Mouse (Mus musculus) ES-E14 (cell line): ENCODE results near the gene Pccb. TPM values are rescaled to one million over a fixed set of nuclear protein-coding genes. Genes with fewer than 3 reads are reported as not detected.

ENCODE experiments used
- DNase-seq: peaks from one replicate; pipeline ENCODE4 v3.0.0-alpha.2; 2013; ENCODE audit warnings: low read depth, low spot score
- H3K27ac ChIP-seq: 2 replicates; pipeline ENCODE4 v1.5.1; 2012; ENCODE audit warnings: low read depth, mild to moderate bottlenecking, low read length, moderate library complexity, mixed read lengths; ENCODE audit not compliant: poor library complexity, insufficient read depth, severe bottlenecking
- H3K36me3 ChIP-seq: 2 replicates; pipeline ENCODE4 v1.6.1; 2012; ENCODE audit warnings: mild to moderate bottlenecking, low read length, moderate library complexity, mixed read lengths; ENCODE audit not compliant: control insufficient read depth, poor library complexity, insufficient read depth, severe bottlenecking
- H3K4me1 ChIP-seq, 2 experiments: fragments of 150-350 bp in 1 of 2; sonication (generic) in 1 of 2; 2 replicates each; pipeline ENCODE4 v1.6.1; 2012; ENCODE audit warnings: low read length in 2 of 2, mild to moderate bottlenecking in 1 of 2, mixed read lengths in 1 of 2; ENCODE audit not compliant: control insufficient read depth in 2 of 2, insufficient read depth in 2 of 2, poor library complexity in 1 of 2
- H3K4me3 ChIP-seq, 2 experiments: fragments of 150-350 bp in 1 of 2; sonication (generic) in 1 of 2; 2 replicates each; pipeline ENCODE4 v1.5.1; 2012; ENCODE audit warnings: low read length in 2 of 2, low read depth in 1 of 2, mild to moderate bottlenecking in 1 of 2, mixed read lengths in 1 of 2; ENCODE audit not compliant: insufficient read depth in 1 of 2, poor library complexity in 1 of 2, severe bottlenecking in 1 of 2
- H3K9ac ChIP-seq: 2 replicates; pipeline ENCODE4 v1.6.1; 2012; ENCODE audit warnings: low read depth, mild to moderate bottlenecking, low read length, mixed read lengths; ENCODE audit not compliant: poor library complexity, insufficient read depth, severe bottlenecking
- H3K9me3 ChIP-seq: fragments of 150-350 bp; sonication (generic); 2 replicates; pipeline ENCODE4 v1.6.1; 2012; ENCODE audit warnings: low read depth, mild to moderate bottlenecking, low read length; ENCODE audit not compliant: control insufficient read depth, insufficient read depth
- CHD2 ChIP-seq: IDR thresholded peaks from 2 replicates; pipeline ENCODE4 v1.6.1; 2014; ENCODE audit warnings: mild to moderate bottlenecking, low read depth, low read length, inconsistent platforms
- HCFC1 ChIP-seq: IDR thresholded peaks from 2 replicates; pipeline ENCODE4 v1.6.1; 2012; ENCODE audit warnings: low read length, inconsistent platforms, borderline replicate concordance; ENCODE audit not compliant: insufficient read depth
- MAFK ChIP-seq: IDR thresholded peaks from 2 replicates; pipeline ENCODE4 v1.6.1; 2014; ENCODE audit warnings: mild to moderate bottlenecking, low read depth, low read length, inconsistent platforms; ENCODE audit not compliant: insufficient read depth
- ZC3H11A ChIP-seq: IDR thresholded peaks from 2 replicates; pipeline ENCODE4 v1.6.1; 2012; ENCODE audit warnings: low read depth, mild to moderate bottlenecking, inconsistent platforms, low read length, borderline replicate concordance
- ZNF384 ChIP-seq: IDR thresholded peaks from 2 replicates; pipeline ENCODE4 v1.6.1; 2012; ENCODE audit warnings: low read depth, low read length, inconsistent platforms
- in situ Hi-C, 2 experiments: fragments of 600-800 bp; cut with MboI; formaldehyde crosslinking; loops; one replicate each; pipeline ENCODE4 v1.15.1; 2025; ENCODE audit warnings: low sequenced_read_pairs in 2 of 2, inconsistent platforms in 1 of 2; ENCODE audit not compliant: unreplicated experiment in 2 of 2
- total RNA-seq: library from RNA; depleted of rRNA; stranded (reverse); fragments of 300-350 nt; gene quantifications from 2 replicates; pipeline ENCODE4 v1.2.3, GENCODE M21; 2012

The Pccb gene
- total RNA-seq, 1 experiment: 24.8 TPM

GRCm38 (mm10) chr9:101033761-101034447 lies 794 bp downstream of the Pccb start:
- TF ChIP-seq MAFK (no peak), ZC3H11A (no peak), HCFC1 (no peak), CHD2 (no peak), ZNF384 (peak; percentile 87)
- peak overlapping the region; percentile 34 to 76 for H3K4me3 ChIP-seq

GRCm38 (mm10) chr9:101018768-101019167 lies 15.9 kb downstream of the Pccb start:
- no peak for TF ChIP-seq ZNF384
- TF ChIP-seq MAFK: no peak
- no peak for TF ChIP-seq CHD2
- no peak for TF ChIP-seq ZC3H11A
- no peak for TF ChIP-seq HCFC1
- Histone ChIP-seq H3K9me3 (no peaks in the 10 kb centered on the region), H3K4me1 (peaks cover 0 to 3% of the 10 kb centered on the region in 2 experiments; a peak in 2 of 4 replicates), H3K4me3 (no peak overlapping the region), H3K36me3 (no peaks in the 10 kb centered on the region), H3K9ac (no peak overlapping the region), H3K27ac (no peak overlapping the region)
- in situ Hi-C loops: no loop called here
- no peak for DNase-seq

More at GRCm38 (mm10) chr9:101033761-101034447, 794 bp downstream of the Pccb start:
- no peak for DNase-seq
- no peaks in the 10 kb centered on the region for H3K9me3 ChIP-seq
- H3K9ac ChIP-seq: peak overlapping the region; percentile 31; the same call in 1 of the 2 replicates
- in situ Hi-C loops: no loop called here
- H3K36me3 ChIP-seq: no peaks in the 10 kb centered on the region
- H3K4me1 ChIP-seq: peaks cover 2 to 19% of the 10 kb centered on the region in 2 experiments
- H3K27ac ChIP-seq: no peak overlapping the region

GRCm38 (mm10) chr9:101017734-101018516 lies 16.8 kb downstream of the Pccb start:
- no peaks in the 10 kb centered on the region for H3K36me3 ChIP-seq
- H3K4me1 ChIP-seq: peaks cover 0 to 3% of the 10 kb centered on the region in 2 experiments; a peak in 2 of 4 replicates
- no peak overlapping the region for H3K27ac ChIP-seq
- H3K4me3 ChIP-seq: no peak overlapping the region
- H3K9ac ChIP-seq: no peak overlapping the region
- no peak for DNase-seq
- H3K9me3 ChIP-seq: no peaks in the 10 kb centered on the region
- in situ Hi-C loops: no loop called here
- TF ChIP-seq CHD2 (no peak), MAFK (no peak), HCFC1 (no peak), ZNF384 (no peak), ZC3H11A (no peak)

GRCm38 (mm10) chr9:101015324-101015723 lies 19.4 kb downstream of the Pccb start:
- TF ChIP-seq MAFK (no peak), ZC3H11A (no peak), ZNF384 (no peak), HCFC1 (no peak), CHD2 (no peak)
- Histone ChIP-seq H3K4me3 (no peak overlapping the region), H3K27ac (no peak overlapping the region), H3K9me3 (no peaks in the 10 kb centered on the region), H3K4me1 (peaks cover 0 to 7% of the 10 kb centered on the region in 2 experiments; a peak in 2 of 4 replicates), H3K9ac (no peak overlapping the region), H3K36me3 (no peaks in the 10 kb centered on the region)
- DNase-seq: no peak
- in situ Hi-C loops: no loop called here
